Mouse (Mus musculus): ENCODE data around the gene Kxd1. TPM values are rescaled to one million over a fixed set of nuclear protein-coding genes. Genes with fewer than 3 reads are reported as not detected.

The Kxd1 gene
- polyA plus RNA-seq (2014; fragmentation: Nextera tagmentation; extraction: Ambion mirVana) = 47.4 and 49.9 TPM in 2 replicates

DNA sequence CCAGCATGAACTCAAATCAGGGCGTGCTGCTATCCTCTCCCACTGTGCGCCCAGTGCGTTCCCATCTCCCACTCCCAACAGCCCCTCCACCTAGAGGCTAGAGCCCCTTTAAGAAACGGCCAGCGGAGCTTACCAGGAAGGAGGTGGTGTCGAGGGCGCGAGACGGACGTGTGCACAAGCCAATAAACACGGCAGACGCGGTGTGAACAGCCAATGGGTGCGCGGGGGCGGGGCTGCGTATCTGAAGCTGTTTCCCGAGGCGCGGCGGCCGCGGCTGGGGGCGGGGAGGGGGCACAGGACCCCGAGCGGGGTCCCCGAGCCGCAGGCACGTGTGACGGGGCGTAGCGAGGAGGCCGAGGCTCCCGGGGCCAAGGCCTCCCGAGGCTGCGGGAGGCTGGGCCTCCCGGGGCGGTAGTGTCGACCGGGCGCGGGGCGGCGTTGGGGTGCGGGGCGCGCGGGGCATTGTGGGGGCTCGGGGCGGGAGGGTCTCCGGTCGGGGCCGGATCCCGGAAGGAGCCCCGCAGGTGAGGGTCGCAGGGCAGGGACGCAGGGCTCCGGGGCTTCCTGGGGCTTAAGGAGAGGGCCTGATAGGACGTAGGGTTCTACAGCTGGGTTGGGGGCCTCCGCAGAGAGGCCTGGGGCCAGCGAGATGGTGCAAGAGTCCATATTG, at the start of gene Kxd1, which contains the start of gene Fkbp8:
Gene Kxd1, minus strand, starts transcription at position 445 of the 670 bp plus-strand sequence.
Gene Fkbp8, plus strand, starts transcription at position 213 of the 670 bp plus-strand sequence.
- H3K27ac ChIP-seq (replicated peaks; ENCODE audit: low read depth, low read length) = peak within 1 kb of the TSS; percentile 82
- H3K4me3 ChIP-seq (ENCODE audit: low read depth, low read length) = peak within 1 kb of the TSS; percentile 88
- no peaks in the 10 kb centered on the region; the same call in none of the 2 replicates for H3K4me1 ChIP-seq (ENCODE audit: control insufficient read depth, insufficient read depth, low read length)
- H3K9ac ChIP-seq (replicated peaks; ENCODE audit: low read length) = peak within 1 kb of the TSS; percentile 95
- WGBS = 1% methylated on average over 60 of the region's 61 CpGs
- H3K36me3 ChIP-seq (replicated peaks; ENCODE audit: control insufficient read depth, insufficient read depth, low read depth, low read length) = peaks cover 12% of the 10 kb centered on the region; the same call in 1 of the 2 replicates
- ATAC-seq (replicated peaks; ENCODE audit: insufficient number of reproducible peaks, low FRiP score, low TSS enrichment, low read depth) (peak; percentile 92), DNase-seq (ENCODE audit: low spot score) (peak; percentile 98)
- no peaks in the 10 kb centered on the region for H3K27me3 ChIP-seq (ENCODE audit: control insufficient read depth, insufficient read depth, low read length)
- H3K9me3 ChIP-seq (replicated peaks; ENCODE audit: control insufficient read depth, low read length) = no peaks in the 10 kb centered on the region
- H3K4me2 ChIP-seq (ENCODE audit: low read depth, low read length) = peak within 1 kb of the TSS; percentile 79

DNA sequence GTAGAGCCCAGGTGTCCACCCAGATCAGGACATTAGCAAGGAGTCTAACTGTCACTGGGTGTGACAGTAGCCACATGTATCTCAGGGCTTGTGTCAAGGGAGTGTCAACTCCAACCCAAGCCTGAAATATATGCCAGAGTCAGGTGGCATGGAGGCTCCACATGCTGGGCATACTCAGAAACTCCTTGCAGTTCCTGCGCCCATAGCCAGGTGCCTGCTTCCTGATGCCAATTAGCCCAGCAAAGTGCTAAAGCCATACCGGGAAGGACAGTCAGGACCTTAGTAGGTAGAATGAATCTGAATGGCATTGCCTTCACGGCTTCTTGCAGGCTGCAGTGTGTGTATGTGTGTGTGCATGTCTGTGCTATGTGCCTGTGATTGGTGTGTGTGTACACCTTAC, 49.5 kb upstream of the Kxd1 start:
- no peak for ATAC-seq (replicated peaks; ENCODE audit: insufficient number of reproducible peaks, low FRiP score, low TSS enrichment, low read depth)
- 90% methylated on average over 3 of the region's 3 CpGs for WGBS
- no peaks in the 10 kb centered on the region for H3K27me3 ChIP-seq (ENCODE audit: control insufficient read depth, insufficient read depth, low read length)
- no peak overlapping the region for H3K4me2 ChIP-seq (ENCODE audit: low read depth, low read length)
- H3K36me3 ChIP-seq (replicated peaks; ENCODE audit: control insufficient read depth, insufficient read depth, low read depth, low read length) = peaks cover 5% of the 10 kb centered on the region
- no peaks in the 10 kb centered on the region for H3K9me3 ChIP-seq (replicated peaks; ENCODE audit: control insufficient read depth, low read length)
- no peak for DNase-seq (ENCODE audit: low spot score)
- no peak overlapping the region for H3K9ac ChIP-seq (replicated peaks; ENCODE audit: low read length)
- H3K27ac ChIP-seq (replicated peaks; ENCODE audit: low read depth, low read length) = no peak overlapping the region
- no peak overlapping the region for H3K4me3 ChIP-seq (ENCODE audit: low read depth, low read length)
- H3K4me1 ChIP-seq (ENCODE audit: control insufficient read depth, insufficient read depth, low read length) = no peaks in the 10 kb centered on the region

DNA sequence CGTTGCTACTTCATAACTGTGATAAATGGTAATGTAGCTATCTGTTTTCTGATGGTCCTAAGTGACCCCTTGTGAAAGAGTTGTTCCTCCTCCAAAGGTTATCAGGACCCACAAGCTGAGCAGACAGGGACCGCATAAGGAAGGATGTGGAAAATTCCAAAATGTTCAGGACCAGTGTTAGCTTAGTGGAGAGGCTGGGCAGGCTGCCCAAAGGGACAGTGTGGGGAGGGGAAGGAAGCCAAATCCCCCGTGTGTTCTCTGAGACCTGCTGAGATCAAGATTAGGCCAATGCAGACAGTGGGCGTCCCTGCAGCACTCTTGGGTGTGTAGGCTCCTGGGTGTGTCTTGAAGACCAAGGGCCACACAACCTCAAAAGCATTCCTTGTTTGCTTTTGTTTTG, 47.2 kb upstream of the Kxd1 start:
- 87% methylated on average over 4 of the region's 4 CpGs for WGBS
- no peaks in the 10 kb centered on the region for H3K4me1 ChIP-seq (ENCODE audit: control insufficient read depth, insufficient read depth, low read length)
- ATAC-seq (replicated peaks; ENCODE audit: insufficient number of reproducible peaks, low FRiP score, low TSS enrichment, low read depth) (no peak), DNase-seq (ENCODE audit: low spot score) (no peak)
- H3K4me3 ChIP-seq (ENCODE audit: low read depth, low read length) = no peak overlapping the region
- no peaks in the 10 kb centered on the region for H3K9me3 ChIP-seq (replicated peaks; ENCODE audit: control insufficient read depth, low read length)
- H3K27ac ChIP-seq (replicated peaks; ENCODE audit: low read depth, low read length) = no peak overlapping the region
- H3K27me3 ChIP-seq (ENCODE audit: control insufficient read depth, insufficient read depth, low read length) = no peaks in the 10 kb centered on the region
- no peak overlapping the region for H3K4me2 ChIP-seq (ENCODE audit: low read depth, low read length)
- no peak overlapping the region for H3K9ac ChIP-seq (replicated peaks; ENCODE audit: low read length)
- no peaks in the 10 kb centered on the region for H3K36me3 ChIP-seq (replicated peaks; ENCODE audit: control insufficient read depth, insufficient read depth, low read depth, low read length)

DNA sequence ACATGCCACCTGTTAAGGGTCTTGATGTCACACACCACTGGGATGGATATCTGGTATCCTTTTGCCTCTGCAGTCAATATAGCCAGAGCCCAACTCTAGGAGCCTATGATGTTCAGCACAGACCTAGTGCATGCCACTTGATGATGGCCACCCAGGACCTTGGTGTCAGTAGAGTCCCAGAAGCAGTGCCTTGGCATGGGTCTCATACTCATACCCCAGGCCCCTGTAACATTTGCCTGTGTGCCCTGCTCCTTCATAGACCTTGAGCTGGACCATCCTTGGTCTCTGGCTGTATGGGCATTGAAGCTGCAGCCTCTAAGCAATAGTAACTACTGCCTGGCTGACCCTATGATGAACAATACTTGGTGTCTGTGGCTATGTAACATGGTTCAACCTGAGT, 46.5 kb upstream of the Kxd1 start:
- H3K27ac ChIP-seq (replicated peaks; ENCODE audit: low read depth, low read length) = no peak overlapping the region
- no peaks in the 10 kb centered on the region for H3K4me1 ChIP-seq (ENCODE audit: control insufficient read depth, insufficient read depth, low read length)
- H3K4me3 ChIP-seq (ENCODE audit: low read depth, low read length) = no peak overlapping the region
- no peak for DNase-seq (ENCODE audit: low spot score)
- H3K4me2 ChIP-seq (ENCODE audit: low read depth, low read length) = no peak overlapping the region
- ATAC-seq (replicated peaks; ENCODE audit: insufficient number of reproducible peaks, low FRiP score, low TSS enrichment, low read depth) = no peak
- H3K9ac ChIP-seq (replicated peaks; ENCODE audit: low read length) = no peak overlapping the region
- H3K27me3 ChIP-seq (ENCODE audit: control insufficient read depth, insufficient read depth, low read length) = no peaks in the 10 kb centered on the region
- no peaks in the 10 kb centered on the region for H3K9me3 ChIP-seq (replicated peaks; ENCODE audit: control insufficient read depth, low read length)
- no peaks in the 10 kb centered on the region for H3K36me3 ChIP-seq (replicated peaks; ENCODE audit: control insufficient read depth, insufficient read depth, low read depth, low read length)

DNA sequence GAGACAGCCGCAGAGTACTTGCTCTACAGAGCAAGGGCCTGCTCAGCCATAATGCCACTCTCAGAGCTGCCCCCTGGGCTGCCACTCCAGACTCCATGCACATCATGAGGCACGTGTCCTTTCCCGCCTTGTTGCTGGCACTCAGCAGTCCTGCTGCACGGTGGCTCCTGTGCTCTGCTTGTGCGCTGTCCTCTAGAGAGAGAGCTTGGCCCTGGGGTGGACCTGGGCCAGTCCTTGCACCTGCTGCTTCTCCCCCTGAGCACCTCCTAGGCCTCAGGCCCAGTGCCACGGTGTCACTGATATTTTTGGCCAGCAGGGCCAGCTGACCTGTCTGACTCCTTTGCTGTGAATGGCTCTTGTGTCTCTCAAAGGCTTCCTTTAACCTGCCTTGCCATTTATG, 43.2 kb upstream of the Kxd1 start:
- Histone ChIP-seq H3K27me3 (ENCODE audit: control insufficient read depth, insufficient read depth, low read length) (no peaks in the 10 kb centered on the region), H3K4me3 (ENCODE audit: low read depth, low read length) (no peak overlapping the region), H3K4me2 (ENCODE audit: low read depth, low read length) (no peak overlapping the region), H3K36me3 (replicated peaks; ENCODE audit: control insufficient read depth, insufficient read depth, low read depth, low read length) (no peaks in the 10 kb centered on the region), H3K4me1 (ENCODE audit: control insufficient read depth, insufficient read depth, low read length) (no peaks in the 10 kb centered on the region), H3K9ac (replicated peaks; ENCODE audit: low read length) (no peak overlapping the region), H3K9me3 (replicated peaks; ENCODE audit: control insufficient read depth, low read length) (no peaks in the 10 kb centered on the region), H3K27ac (replicated peaks; ENCODE audit: low read depth, low read length) (no peak overlapping the region)
- ATAC-seq (replicated peaks; ENCODE audit: insufficient number of reproducible peaks, low FRiP score, low TSS enrichment, low read depth) = no peak
- no peak for DNase-seq (ENCODE audit: low spot score)
- WGBS = 84% methylated on average over 6 of the region's 6 CpGs

DNA sequence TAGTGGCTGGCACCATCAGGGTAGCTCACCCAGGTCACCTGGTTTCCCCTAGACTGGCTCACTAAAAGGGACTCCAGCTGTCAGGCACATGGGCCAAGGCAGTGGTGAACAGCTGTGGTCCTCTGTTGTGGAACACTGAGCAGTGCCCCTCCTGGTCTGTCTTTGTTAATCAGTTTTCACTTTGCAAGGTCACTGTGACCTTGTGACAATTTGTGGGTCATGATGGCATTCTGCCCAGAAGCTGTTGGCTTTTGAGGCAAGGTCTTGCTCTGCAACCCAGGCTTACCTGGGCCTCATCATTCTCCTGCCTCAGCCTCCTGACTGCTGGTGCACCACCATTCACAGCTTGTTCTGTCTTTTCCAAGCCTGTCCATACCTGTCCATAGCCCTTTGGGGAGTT, 42.6 kb upstream of the Kxd1 start:
- no peaks in the 10 kb centered on the region for H3K27me3 ChIP-seq (ENCODE audit: control insufficient read depth, insufficient read depth, low read length)
- no peak overlapping the region for H3K4me3 ChIP-seq (ENCODE audit: low read depth, low read length)
- H3K9ac ChIP-seq (replicated peaks; ENCODE audit: low read length) = no peak overlapping the region
- DNase-seq (ENCODE audit: low spot score) = no peak
- H3K4me1 ChIP-seq (ENCODE audit: control insufficient read depth, insufficient read depth, low read length) = no peaks in the 10 kb centered on the region
- H3K36me3 ChIP-seq (replicated peaks; ENCODE audit: control insufficient read depth, insufficient read depth, low read depth, low read length) = no peaks in the 10 kb centered on the region
- no peaks in the 10 kb centered on the region for H3K9me3 ChIP-seq (replicated peaks; ENCODE audit: control insufficient read depth, low read length)
- H3K27ac ChIP-seq (replicated peaks; ENCODE audit: low read depth, low read length) = no peak overlapping the region
- ATAC-seq (replicated peaks; ENCODE audit: insufficient number of reproducible peaks, low FRiP score, low TSS enrichment, low read depth) = no peak; the same call in 1 of the 2 replicates
- no peak overlapping the region for H3K4me2 ChIP-seq (ENCODE audit: low read depth, low read length)

DNA sequence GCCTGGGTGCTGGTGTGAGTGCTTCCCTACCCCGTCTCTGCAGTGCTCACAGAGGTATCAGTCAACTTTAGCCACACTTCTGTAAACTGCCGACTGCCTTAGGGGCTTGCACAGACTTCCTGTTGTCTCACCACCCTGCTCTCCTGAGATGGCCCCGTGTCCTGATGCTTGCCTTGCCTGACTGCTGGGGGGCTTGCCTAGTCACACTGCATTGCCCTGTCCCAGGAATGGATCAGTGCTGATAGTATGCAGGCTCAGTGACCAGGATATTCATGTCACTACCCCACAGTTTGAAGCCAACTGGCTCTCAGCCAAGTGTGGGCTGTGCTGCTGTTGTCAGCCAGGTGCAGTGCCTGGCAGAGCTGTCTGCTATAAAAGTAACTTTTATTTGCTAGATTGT, 37.8 kb upstream of the Kxd1 start:
- Histone ChIP-seq H3K4me3 (ENCODE audit: low read depth, low read length) (no peak overlapping the region), H3K4me2 (ENCODE audit: low read depth, low read length) (no peak overlapping the region), H3K27ac (replicated peaks; ENCODE audit: low read depth, low read length) (no peak overlapping the region), H3K27me3 (ENCODE audit: control insufficient read depth, insufficient read depth, low read length) (no peaks in the 10 kb centered on the region), H3K9me3 (replicated peaks; ENCODE audit: control insufficient read depth, low read length) (no peaks in the 10 kb centered on the region), H3K9ac (replicated peaks; ENCODE audit: low read length) (no peak overlapping the region), H3K36me3 (replicated peaks; ENCODE audit: control insufficient read depth, insufficient read depth, low read depth, low read length) (no peaks in the 10 kb centered on the region), H3K4me1 (ENCODE audit: control insufficient read depth, insufficient read depth, low read length) (no peaks in the 10 kb centered on the region)
- ATAC-seq (replicated peaks; ENCODE audit: insufficient number of reproducible peaks, low FRiP score, low TSS enrichment, low read depth) (no peak), DNase-seq (ENCODE audit: low spot score) (no peak)
- WGBS = 48% methylated on average over 3 of the region's 3 CpGs

DNA sequence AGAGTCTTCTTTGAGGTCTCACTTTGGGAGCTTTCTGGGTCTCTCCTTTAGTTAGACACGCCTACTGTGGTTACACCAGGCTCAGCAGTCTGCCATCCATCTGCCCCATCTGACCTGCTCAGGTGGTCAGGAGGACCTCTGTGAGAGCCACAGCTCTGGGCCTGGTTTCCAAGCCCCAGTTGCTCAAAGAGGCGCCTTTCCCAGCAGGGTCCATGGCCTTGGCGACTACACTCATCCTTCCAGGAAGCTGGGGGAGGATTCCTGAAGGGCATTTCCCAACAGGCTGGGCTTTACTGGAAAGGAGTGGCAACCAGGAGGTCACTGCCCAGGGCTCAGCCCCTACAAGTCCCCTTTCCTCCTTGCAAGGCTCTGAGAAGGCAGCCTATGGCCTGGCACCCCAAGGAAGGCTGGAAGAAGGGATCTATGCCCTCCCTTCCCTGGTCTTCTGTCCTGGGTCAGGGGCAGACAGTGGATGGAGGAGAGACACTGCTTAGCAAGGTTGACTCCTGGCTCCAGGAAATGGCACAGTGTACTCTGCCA, 37.0 kb upstream of the Kxd1 start:
- no peak overlapping the region for H3K9ac ChIP-seq (replicated peaks; ENCODE audit: low read length)
- no peaks in the 10 kb centered on the region for H3K36me3 ChIP-seq (replicated peaks; ENCODE audit: control insufficient read depth, insufficient read depth, low read depth, low read length)
- no peak overlapping the region for H3K4me2 ChIP-seq (ENCODE audit: low read depth, low read length)
- no peaks in the 10 kb centered on the region for H3K27me3 ChIP-seq (ENCODE audit: control insufficient read depth, insufficient read depth, low read length)
- ATAC-seq (replicated peaks; ENCODE audit: insufficient number of reproducible peaks, low FRiP score, low TSS enrichment, low read depth) = no peak
- no peaks in the 10 kb centered on the region for H3K4me1 ChIP-seq (ENCODE audit: control insufficient read depth, insufficient read depth, low read length)
- H3K9me3 ChIP-seq (replicated peaks; ENCODE audit: control insufficient read depth, low read length) = no peaks in the 10 kb centered on the region
- H3K4me3 ChIP-seq (ENCODE audit: low read depth, low read length) = no peak overlapping the region
- no peak overlapping the region for H3K27ac ChIP-seq (replicated peaks; ENCODE audit: low read depth, low read length)
- no peak for DNase-seq (ENCODE audit: low spot score)
- 81% methylated on average over 3 of the region's 3 CpGs for WGBS
